Mouse (Mus musculus): Measurements from ENCODE around the gene Arl5b.

- TF ChIP-seq CTCF (IDR thresholded peaks at IDR 0.05; ENCODE audit: extremely low read depth, insufficient read depth, insufficient read length, insufficient replicate concordance) (no peak), POLR2A (IDR thresholded peaks at IDR 0.05; ENCODE audit: low read depth, low read length) (no peak)
Measured at GRCm38 (mm10) chr2:15087308-15087707, 38.1 kb downstream of the Arl5b start.
